Mouse (Mus musculus) limb, embryonic 11.5 days (tissue): Measurements from ENCODE around the gene Rab27a. TPM values are rescaled to one million over a fixed set of nuclear protein-coding genes. Genes with fewer than 3 reads are reported as not detected.

Experiments used
- ATAC-seq: fragments of 200-750 bp; cut with Nextera tagmentation; 2 replicates; pipeline ENCODE4 v1.8.0; 2017; ENCODE audit warnings: low read depth; ENCODE audit not compliant: insufficient number of reproducible peaks, low FRiP score, low TSS enrichment
- DNase-seq: peaks from one replicate; pipeline ENCODE4 v3.0.0-alpha.2; 2015; ENCODE audit warnings: low spot score
- H3K27ac ChIP-seq: fragments of 300-500 bp; sonication (generic); replicated peaks from 2 replicates; pipeline ENCODE4 v1.5.1; 2014; ENCODE audit warnings: low read depth, mild to moderate bottlenecking, low read length
- H3K27me3 ChIP-seq: fragments of 300-500 bp; sonication (generic); 2 replicates; pipeline ENCODE4 v1.6.1; 2014; ENCODE audit warnings: mild to moderate bottlenecking, low read length, mixed read lengths; ENCODE audit not compliant: control insufficient read depth, insufficient read depth
- H3K36me3 ChIP-seq: fragments of 300-500 bp; sonication (generic); 2 replicates; pipeline ENCODE4 v1.6.1; 2014; ENCODE audit warnings: mild to moderate bottlenecking, low read length, moderate library complexity, mixed read lengths; ENCODE audit not compliant: control insufficient read depth, insufficient read depth
- H3K4me1 ChIP-seq: fragments of 300-500 bp; sonication (generic); 2 replicates; pipeline ENCODE4 v1.6.1; 2014; ENCODE audit warnings: low read length, mixed read lengths; ENCODE audit not compliant: control insufficient read depth, insufficient read depth
- H3K4me2 ChIP-seq: fragments of 300-500 bp; sonication (generic); 2 replicates; pipeline ENCODE4 v1.6.1; 2014; ENCODE audit warnings: low read depth, mild to moderate bottlenecking, moderate library complexity; ENCODE audit not compliant: severe bottlenecking
- H3K4me3 ChIP-seq: fragments of 300-500 bp; sonication (generic); 2 replicates; pipeline ENCODE4 v1.5.1; 2014; ENCODE audit warnings: low read depth, low read length
- H3K9ac ChIP-seq: fragments of 300-500 bp; sonication (generic); 2 replicates; pipeline ENCODE4 v1.6.1; 2014; ENCODE audit warnings: mild to moderate bottlenecking, low read length
- H3K9me3 ChIP-seq: fragments of 300-500 bp; sonication (generic); 2 replicates; pipeline ENCODE4 v1.6.1; 2016; ENCODE audit warnings: low read length; ENCODE audit not compliant: control insufficient read depth
- WGBS: fragments of 180-500 bp; shearing (Covaris S2); extraction: QIAGEN DNeasy Blood & Tissue Kit; methylation state at CpG from one replicate; pipeline ENCODE4 v1.1.7; 2014; 5-methylcytosine and 5-hydroxymethylcytosine counted together
- polyA plus RNA-seq: library from polyadenylated mRNA; unstranded; fragments of >200 nt; fragmentation: Nextera tagmentation; extraction: Ambion mirVana; gene quantifications from 2 replicates; pipeline ENCODE4 v1.2.1, GENCODE M21; 2014

The Rab27a gene
- polyA plus RNA-seq: 2.5 and 2.6 TPM in 2 replicates

DNA sequence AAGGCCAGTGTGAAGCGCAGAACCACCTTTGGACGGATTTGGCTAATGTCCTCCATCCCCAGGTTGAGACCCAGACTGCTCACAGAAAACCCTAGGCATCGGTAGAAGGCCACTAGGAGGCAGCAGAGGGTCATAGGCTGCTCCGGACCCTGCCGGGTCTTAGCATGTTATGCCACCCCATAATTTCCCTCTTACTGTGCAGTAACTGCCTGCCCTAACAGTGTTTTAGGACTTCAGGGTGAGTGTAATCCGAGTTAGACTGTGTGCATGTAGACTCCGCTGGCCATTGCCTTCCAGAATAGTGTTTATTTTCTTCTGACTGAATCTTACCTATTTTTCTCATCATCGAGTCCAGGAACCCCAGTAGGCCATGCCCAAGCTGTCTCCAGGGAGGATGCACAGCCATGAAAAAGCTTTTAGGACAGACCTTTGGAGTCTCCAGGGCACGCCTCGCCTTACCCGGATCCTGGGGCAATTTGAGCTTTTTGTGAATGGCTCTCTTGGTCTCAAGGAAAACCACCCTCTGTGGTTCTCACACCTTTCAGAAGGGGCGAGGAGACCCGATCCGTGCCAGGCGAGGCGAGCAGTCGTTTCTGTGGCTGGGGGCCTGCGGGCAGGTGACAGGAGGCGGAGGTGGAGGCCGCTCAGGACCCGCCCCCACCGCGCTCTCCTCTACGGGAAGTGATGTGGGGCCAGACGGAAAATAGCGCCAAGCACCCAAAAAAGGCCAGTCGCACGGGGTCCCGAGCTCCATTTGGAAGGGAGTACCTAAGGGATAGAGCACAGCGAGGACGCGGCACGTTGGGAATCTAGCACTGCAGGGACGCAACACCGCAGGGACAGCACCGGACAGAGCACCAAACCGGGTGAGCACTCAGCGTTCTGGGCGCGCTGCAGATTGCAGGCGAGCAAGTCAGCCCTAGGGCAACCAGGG lies at the start of gene Rab27a:
Gene Rab27a (plus strand): TSS at position 709 of the 934 bp plus-strand sequence.
- peak; percentile 93 for DNase-seq
- no peaks in the 10 kb centered on the region for H3K9me3 ChIP-seq
- peak within 1 kb of the TSS; percentile 94 for H3K4me2 ChIP-seq
- 0 out of 2 replicates have a peak, but pooled peaks cover 2% of the 10 kb centered on the region for H3K27me3 ChIP-seq
- no peak within 1 kb of the TSS for H3K27ac ChIP-seq
- H3K4me3 ChIP-seq: peak within 1 kb of the TSS; percentile 51
- H3K4me1 ChIP-seq: peaks cover 8% of the 10 kb centered on the region; the same call in 1 of the 2 replicates
- WGBS: 1% methylated on average over 41 of the region's 41 CpGs
- ATAC-seq: peak; percentile 68
- peak within 1 kb of the TSS; percentile 67 for H3K9ac ChIP-seq
- no peaks in the 10 kb centered on the region for H3K36me3 ChIP-seq

DNA sequence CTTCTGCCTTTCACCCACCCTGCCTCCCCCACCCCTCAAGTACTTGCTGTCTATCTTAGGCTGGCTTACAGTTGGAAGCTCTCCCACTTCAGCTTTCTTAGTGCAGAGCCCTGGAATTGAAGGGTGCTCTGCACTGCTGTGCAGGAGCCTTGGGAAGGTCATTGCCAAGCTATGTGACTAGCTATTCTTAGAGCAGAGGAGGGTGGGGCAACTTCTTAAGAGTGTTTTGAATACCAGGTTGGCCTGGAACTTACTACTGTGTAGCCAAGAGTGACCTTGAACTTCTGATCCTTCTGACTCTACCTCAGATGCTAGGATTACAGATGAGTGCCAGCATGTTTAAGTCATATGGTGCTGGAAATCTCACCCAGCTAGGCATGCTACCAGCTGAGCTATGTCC lies 48.5 kb upstream of the Rab27a start:
- Histone ChIP-seq H3K36me3 (no peaks in the 10 kb centered on the region), H3K27me3 (no peaks in the 10 kb centered on the region), H3K9me3 (no peaks in the 10 kb centered on the region), H3K4me1 (no peaks in the 10 kb centered on the region), H3K27ac (no peak overlapping the region), H3K4me3 (no peak overlapping the region), H3K4me2 (no peak overlapping the region), H3K9ac (no peak overlapping the region)
- DNase-seq (no peak), ATAC-seq (no peak)

DNA sequence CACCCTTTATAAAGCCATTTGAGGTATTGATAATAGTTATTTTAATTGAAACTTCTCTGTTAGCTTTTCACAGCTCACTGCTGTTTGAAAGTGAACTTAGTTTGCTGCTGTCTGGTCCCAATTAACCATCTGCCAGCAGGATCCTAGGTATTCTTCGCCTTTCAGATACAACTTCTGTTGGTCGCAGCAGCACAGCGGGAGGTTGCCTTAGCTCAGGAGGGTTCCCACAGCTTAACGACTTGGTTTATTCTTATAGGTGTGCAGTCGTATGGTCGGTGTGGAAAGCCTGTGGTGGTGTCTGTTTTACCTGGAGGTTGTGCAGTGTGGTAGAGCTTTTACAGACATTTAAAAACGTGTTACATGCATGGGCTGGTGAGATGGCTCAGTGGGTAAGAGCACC lies 47.8 kb upstream of the Rab27a start:
- Histone ChIP-seq H3K4me3 (no peak overlapping the region), H3K27me3 (no peaks in the 10 kb centered on the region), H3K36me3 (no peaks in the 10 kb centered on the region), H3K9me3 (no peaks in the 10 kb centered on the region), H3K27ac (no peak overlapping the region), H3K4me1 (no peaks in the 10 kb centered on the region), H3K4me2 (no peak overlapping the region), H3K9ac (no peak overlapping the region)
- 55% methylated on average over 7 of the region's 7 CpGs for WGBS
- DNase-seq: no peak
- no peak for ATAC-seq

DNA sequence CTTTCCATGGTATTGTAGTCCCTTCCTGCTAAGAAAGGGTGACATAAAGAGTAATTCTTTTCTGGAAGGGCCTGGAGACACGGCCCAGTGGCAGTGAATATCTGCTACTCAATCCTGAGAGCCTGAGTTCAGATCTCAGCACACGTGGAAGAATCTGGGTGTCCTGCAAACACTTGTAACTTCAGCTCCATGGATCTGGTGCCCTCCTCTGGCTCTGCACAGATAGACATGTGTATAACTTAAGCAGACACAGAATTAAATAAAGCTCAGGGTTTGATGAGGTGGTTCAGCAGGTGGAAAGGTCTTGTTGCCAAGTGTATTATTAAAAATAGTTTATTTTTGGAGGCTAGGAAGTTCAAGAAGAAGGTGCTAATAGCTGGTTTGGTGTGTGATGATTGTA lies 44.2 kb upstream of the Rab27a start:
- no peaks in the 10 kb centered on the region for H3K27me3 ChIP-seq
- H3K4me2 ChIP-seq: no peak overlapping the region
- H3K9ac ChIP-seq: no peak overlapping the region
- no peaks in the 10 kb centered on the region for H3K4me1 ChIP-seq
- ATAC-seq (no peak), DNase-seq (no peak)
- H3K9me3 ChIP-seq: no peaks in the 10 kb centered on the region
- H3K4me3 ChIP-seq: no peak overlapping the region
- H3K27ac ChIP-seq: no peak overlapping the region
- 64% methylated on average over 2 of the region's 2 CpGs for WGBS
- no peaks in the 10 kb centered on the region for H3K36me3 ChIP-seq

DNA sequence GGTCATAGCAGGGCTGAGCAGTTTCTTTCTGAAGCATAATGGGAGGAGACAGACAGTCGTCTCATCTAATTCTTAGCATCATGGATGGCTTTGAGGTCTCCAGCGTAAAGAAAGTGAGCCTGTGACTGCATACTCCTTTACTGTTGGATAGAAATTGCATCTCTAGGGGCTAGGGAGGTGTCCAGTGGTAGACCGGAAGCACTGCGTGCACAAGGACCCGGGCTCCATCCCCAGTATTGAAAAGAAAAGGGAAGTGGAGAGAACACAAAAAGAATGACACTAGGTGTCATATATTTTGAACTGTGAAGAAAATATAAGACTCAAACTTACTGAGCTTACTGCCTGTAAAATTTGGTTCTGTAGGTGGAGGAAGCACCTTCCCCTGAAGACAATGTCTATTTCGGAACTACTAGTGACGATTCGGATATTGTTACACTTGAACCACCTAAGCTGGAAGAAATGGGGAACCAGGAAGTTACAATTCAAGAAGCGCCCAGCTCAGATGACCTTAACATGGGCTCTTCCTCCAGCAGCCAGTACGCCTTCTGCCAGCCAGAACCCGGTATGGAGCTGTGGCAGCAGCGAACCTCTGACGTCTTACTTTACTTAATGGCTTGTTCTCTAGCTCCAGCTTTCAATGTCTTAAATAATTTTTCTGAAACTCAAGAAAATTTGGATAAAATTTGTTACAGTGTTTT lies 43.2 kb upstream of the Rab27a start:
- Histone ChIP-seq H3K4me2 (no peak overlapping the region), H3K27ac (no peak overlapping the region), H3K4me3 (no peak overlapping the region), H3K4me1 (no peaks in the 10 kb centered on the region), H3K9ac (no peak overlapping the region), H3K36me3 (no peaks in the 10 kb centered on the region), H3K9me3 (no peaks in the 10 kb centered on the region), H3K27me3 (no peaks in the 10 kb centered on the region)
- ATAC-seq (no peak), DNase-seq (no peak)
- 91% methylated on average over 13 of the region's 13 CpGs for WGBS

DNA sequence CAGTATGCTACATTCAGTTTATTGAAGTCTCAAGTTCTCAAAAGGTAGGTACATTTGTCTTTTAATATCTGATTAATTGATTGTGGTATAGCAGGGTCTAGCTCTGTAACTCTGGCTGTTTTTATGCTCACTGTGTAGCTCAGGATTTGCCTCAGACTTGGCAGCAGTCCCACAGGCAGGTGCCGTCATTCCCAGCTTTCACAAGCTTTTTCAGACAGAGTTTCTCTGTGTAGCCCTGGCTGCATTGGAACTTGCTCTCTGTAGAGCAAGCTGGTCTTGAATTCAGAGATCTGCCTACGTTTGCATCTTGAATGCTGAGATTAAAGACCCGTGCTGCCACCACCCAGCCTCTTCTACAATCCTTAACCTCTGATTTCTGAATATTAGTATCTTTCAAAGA lies 42.5 kb upstream of the Rab27a start:
- no peak overlapping the region for H3K4me2 ChIP-seq
- no peaks in the 10 kb centered on the region for H3K36me3 ChIP-seq
- DNase-seq (no peak), ATAC-seq (no peak)
- no peak overlapping the region for H3K4me3 ChIP-seq
- no peaks in the 10 kb centered on the region for H3K4me1 ChIP-seq
- H3K9ac ChIP-seq: no peak overlapping the region
- no peaks in the 10 kb centered on the region for H3K9me3 ChIP-seq
- H3K27me3 ChIP-seq: no peaks in the 10 kb centered on the region
- WGBS: 76% methylated on average over 3 of the region's 3 CpGs
- no peak overlapping the region for H3K27ac ChIP-seq

DNA sequence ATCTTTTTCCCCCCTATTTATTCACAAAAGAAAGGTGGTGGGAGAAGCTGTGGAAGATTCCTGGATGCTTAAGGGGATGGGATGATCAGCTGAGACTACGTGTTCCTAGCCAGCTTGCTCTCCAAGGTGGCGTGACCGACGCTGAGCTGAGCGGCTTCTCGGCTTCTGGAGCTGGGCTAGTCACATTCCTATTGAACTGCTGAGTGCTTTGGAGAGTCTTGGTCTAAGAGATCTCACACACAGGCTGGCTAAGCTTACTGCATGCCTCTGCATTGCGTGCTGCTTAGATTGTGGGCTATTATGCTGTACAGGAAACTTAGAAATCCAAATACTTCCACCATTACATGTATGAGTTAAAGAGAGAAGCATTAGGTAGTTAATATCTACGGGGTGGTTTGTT lies 40.6 kb upstream of the Rab27a start:
- Histone ChIP-seq H3K4me1 (no peaks in the 10 kb centered on the region), H3K27ac (no peak overlapping the region), H3K4me2 (no peak overlapping the region), H3K27me3 (no peaks in the 10 kb centered on the region), H3K9ac (no peak overlapping the region), H3K9me3 (no peaks in the 10 kb centered on the region), H3K4me3 (no peak overlapping the region), H3K36me3 (no peaks in the 10 kb centered on the region)
- WGBS: 87% methylated on average over 8 of the region's 8 CpGs
- no peak for DNase-seq
- ATAC-seq: no peak

DNA sequence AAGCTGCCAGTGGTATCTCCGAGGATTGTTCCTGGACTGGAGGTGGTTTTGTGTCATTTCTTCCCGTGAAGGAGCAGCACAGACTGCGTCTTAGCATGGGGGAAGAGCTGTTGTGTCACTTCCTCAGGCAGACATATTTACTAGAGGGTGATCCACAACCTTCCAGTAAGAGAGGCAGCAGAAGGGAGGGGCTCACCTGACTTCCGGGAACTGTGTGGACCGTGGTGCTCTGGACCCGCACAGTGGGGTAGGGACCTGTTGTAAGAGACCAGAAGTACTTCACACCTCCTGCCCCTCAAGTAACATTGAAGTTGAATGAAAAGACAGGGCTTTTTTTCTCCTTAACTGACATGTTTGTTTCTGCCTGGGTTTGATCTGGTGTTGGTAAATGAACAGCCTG lies 39.5 kb upstream of the Rab27a start:
- ATAC-seq (no peak), DNase-seq (no peak)
- Histone ChIP-seq H3K36me3 (no peaks in the 10 kb centered on the region), H3K4me3 (no peak overlapping the region), H3K9ac (no peak overlapping the region), H3K4me2 (no peak overlapping the region), H3K27ac (no peak overlapping the region), H3K9me3 (no peaks in the 10 kb centered on the region), H3K4me1 (no peaks in the 10 kb centered on the region), H3K27me3 (no peaks in the 10 kb centered on the region)
- WGBS: 83% methylated on average over 6 of the region's 6 CpGs
